Comparison of ENCODE assay signal across 9 mouse cellular contexts in genomic region chr1:52149934-52150346, GRCm38 (mm10). TPM values are rescaled to one million over a fixed set of nuclear protein-coding genes. Genes with fewer than 3 reads are reported as not detected.
A peak's percentile ranks its signal among the peaks of the same experiment; 100 is the strongest.
DNase-seq lines count a peak whose midpoint lies in the region; ATAC-seq and TF ChIP-seq lines count a peak whose summit lies in the region.
"Had no signal": no experiment of that assay in that cellular context is flagged by ENCODE, and none has a peak within 500 bp of the region (broad histone marks: within the 10 kb centered on the region; RNA-seq: fewer than 3 reads in every experiment).

No protein-coding gene starts in this region.

- DNase-seq in embryo, embryonic 10 days (ENCODE audit: low spot score): peak; percentile 58
- no peak for DNase-seq in embryo, embryonic 9.5 days (ENCODE audit: extremely low spot score)
- peak; percentile 94 for DNase-seq in cerebellum, adult 11-12 months
- DNase-seq in gastrocnemius, adult 8-10 months (ENCODE audit: low spot score in 2 of 2): peak; percentile 41 to 64
- DNase-seq in liver, embryonic 14.5 days (ENCODE audit: low read depth in 3 of 3, low spot score in 3 of 3): peak; percentile 33 to 46 (median 39)
- DNase-seq in right cerebral cortex, adult 2 months (ENCODE audit: low spot score in 2 of 2): peak; percentile 43 to 55
- no peak for DNase-seq in testis, postnatal 10 days (ENCODE audit: low spot score)

- 55% methylated on average over 9 of the region's 9 CpGs for WGBS in hindbrain, embryonic 16.5 days
- 22% methylated on average over 9 of the region's 9 CpGs for WGBS in liver, embryonic 14.5 days (ENCODE audit: insufficient replicate concordance)

- TF ChIP-seq EP300 in liver, embryonic 14.5 days (IDR thresholded peaks at IDR 0.05; ENCODE audit: low read depth): no peak

- H3K4me3 ChIP-seq in hindbrain, embryonic 16.5 days (ENCODE audit: low read length): no peak overlapping the region
- no peak overlapping the region for H3K4me3 ChIP-seq in liver, embryonic 14.5 days (ENCODE audit: insufficient read depth in 1 of 2, low read depth in 2 of 2, low read length in 2 of 2)

- H3K4me2 ChIP-seq in hindbrain, embryonic 16.5 days (ENCODE audit: low read length): no peak overlapping the region
- H3K4me2 ChIP-seq in liver, embryonic 14.5 days (ENCODE audit: low read depth): peak overlapping the region; percentile 4; the same call in 1 of the 2 replicates

- no peak for TF ChIP-seq CTCF in liver, embryonic 14.5 days (IDR thresholded peaks at IDR 0.05; ENCODE audit: low read depth)

- no peaks in the 10 kb centered on the region for H3K36me3 ChIP-seq in hindbrain, embryonic 16.5 days (ENCODE audit: control insufficient read depth, insufficient read depth, low read length)
- H3K36me3 ChIP-seq in liver, embryonic 14.5 days (replicated peaks; ENCODE audit: control insufficient read depth, insufficient read depth, low read depth): peaks cover 16% of the 10 kb centered on the region

- no peaks in the 10 kb centered on the region for H3K27me3 ChIP-seq in hindbrain, embryonic 16.5 days (replicated peaks; ENCODE audit: control insufficient read depth, insufficient read depth, low read length)
- no peaks in the 10 kb centered on the region for H3K27me3 ChIP-seq in liver, embryonic 14.5 days (ENCODE audit: control insufficient read depth, insufficient read depth, low read length)

- no peaks in the 10 kb centered on the region; the same call in 1 of the 2 replicates for H3K4me1 ChIP-seq in hindbrain, embryonic 16.5 days (ENCODE audit: control insufficient read depth, insufficient read depth, low read depth, low read length)
- peaks cover 8 to 11% of the 10 kb centered on the region in 2 experiments for H3K4me1 ChIP-seq in liver, embryonic 14.5 days (replicated peaks; ENCODE audit: control insufficient read depth in 2 of 2, insufficient read depth in 2 of 2, low read length in 1 of 2)

- no peak overlapping the region for H3K9ac ChIP-seq in hindbrain, embryonic 16.5 days (ENCODE audit: low read depth, low read length)
- H3K9ac ChIP-seq in liver, embryonic 14.5 days (replicated peaks): no peak overlapping the region

- H3K9me3 ChIP-seq in hindbrain, embryonic 16.5 days (ENCODE audit: control insufficient read depth, low read length): no peaks in the 10 kb centered on the region
- no peaks in the 10 kb centered on the region for H3K9me3 ChIP-seq in liver, embryonic 14.5 days (ENCODE audit: control insufficient read depth, low read length)

- H3K27ac ChIP-seq in hindbrain, embryonic 16.5 days (ENCODE audit: low read depth, low read length): no peak overlapping the region; the same call in 1 of the 2 replicates
- H3K27ac ChIP-seq in liver, embryonic 14.5 days: no peak overlapping the region
- H3K27ac ChIP-seq: kidney, postnatal 0 days had no signal

- ATAC-seq in hindbrain, embryonic 16.5 days: peak; percentile 67
- ATAC-seq in liver, embryonic 14.5 days (ENCODE audit: insufficient read depth): peak; percentile 83

RNA-seq across cellular contexts. Expression of gene Stat1, which starts 30.7 kb away (rescaled TPM):
- total RNA-seq in gastrocnemius, adult 8-10 months (2022): 10 to 100 TPM; 10.5 to 13.0 (median 11.3) TPM
- 13.8 and 14.2 TPM in 2 replicates for polyA plus RNA-seq in hindbrain, embryonic 16.5 days (2015; fragmentation: Nextera tagmentation; extraction: Ambion mirVana)
- 5.9 and 8.9 TPM in 2 replicates for polyA plus RNA-seq in liver, embryonic 14.5 days (2012; rRNA removed)
- polyA plus RNA-seq in liver, embryonic 14.5 days (2014; fragmentation: Nextera tagmentation; extraction: Ambion mirVana): 14.1 and 18.6 TPM in 2 replicates

Comparison
In these comparisons a context has a peak if more than half of its experiments do, and no peak if none do; other contexts are left out.
1. DNase-seq: peak in embryo, embryonic 10 days (single experiment), cerebellum, adult 11-12 months (single experiment), gastrocnemius, adult 8-10 months (2 of 2), liver, embryonic 14.5 days (3 of 3) and right cerebral cortex, adult 2 months (2 of 2); none in embryo, embryonic 9.5 days (single experiment) and testis, postnatal 10 days (single experiment).